Mouse (Mus musculus): ENCODE measurements around the gene Lsm3.

GRCm38 (mm10) chr6:91549621-91550020, 33.9 kb downstream of the Lsm3 start:
- TF ChIP-seq CTCF (conservative IDR thresholded peaks at IDR 0.05; ENCODE audit: low read length) (no peak), POU5F1 (IDR thresholded peaks at IDR 0.05; ENCODE audit: borderline replicate concordance, low read length) (no peak), NANOG (IDR thresholded peaks at IDR 0.05; ENCODE audit: borderline replicate concordance, low read length) (no peak)

Measured in E14TG2a.4 (cell line).